Mouse (Mus musculus): Measurements from ENCODE around the gene Tmem100. TPM values are rescaled to one million over a fixed set of nuclear protein-coding genes. Genes with fewer than 3 reads are reported as not detected.

Gene Tmem100
- polyA plus RNA-seq, 1 experiment from 2014 or later = 7.7 TPM

DNA sequence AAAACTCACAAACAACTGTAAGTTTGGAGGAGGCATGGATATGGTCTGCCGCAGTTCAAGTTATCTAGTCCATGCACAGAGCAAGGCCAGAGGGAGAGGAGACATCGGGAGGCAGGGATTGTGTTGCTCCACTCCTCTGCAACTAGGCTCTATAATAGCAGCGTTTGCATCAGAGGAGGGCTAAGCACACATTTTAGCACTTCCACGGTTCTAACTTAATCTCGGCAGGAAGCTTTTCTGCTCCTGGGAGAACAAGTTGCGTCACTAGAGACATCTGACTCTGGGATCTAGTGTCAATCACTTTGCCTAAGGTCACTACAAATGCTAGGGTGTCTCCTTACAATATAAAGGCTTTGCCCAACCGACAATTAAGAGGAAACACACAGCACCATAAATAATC lies 16.1 kb downstream of the Tmem100 start:
- WGBS = 37% methylated on average over 7 of the region's 7 CpGs
- DNase-seq (ENCODE audit: low spot score) = no peak
- no peaks in the 10 kb centered on the region for H3K36me3 ChIP-seq (replicated peaks)
- H3K9me3 ChIP-seq = no peaks in the 10 kb centered on the region
- no peaks in the 10 kb centered on the region for H3K27me3 ChIP-seq (replicated peaks; ENCODE audit: low read depth, poor library complexity, severe bottlenecking)
- H3K4me1 ChIP-seq = peaks cover 14% of the 10 kb centered on the region
- no peak overlapping the region for H3K4me3 ChIP-seq
- H3K27ac ChIP-seq (replicated peaks) = no peak overlapping the region

DNA sequence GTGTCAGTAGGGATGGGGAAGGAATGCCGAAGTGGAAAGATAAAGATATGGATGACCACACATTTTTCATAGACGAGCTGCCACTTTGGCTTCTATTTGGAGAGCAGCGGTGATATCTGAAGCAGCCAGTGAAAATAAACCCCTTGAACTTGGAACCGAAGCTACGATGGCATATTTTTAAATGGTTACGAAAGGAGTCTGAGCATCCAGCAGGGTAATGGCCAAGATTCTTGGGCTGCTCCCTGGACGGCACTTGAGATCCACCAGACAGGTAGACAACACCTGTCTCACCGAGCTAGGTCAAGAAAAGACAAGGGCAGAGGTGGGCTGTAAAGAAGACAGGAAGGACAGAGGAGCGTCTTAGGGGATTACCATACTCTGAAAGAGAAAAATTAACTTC lies 17.1 kb downstream of the Tmem100 start:
- no peaks in the 10 kb centered on the region for H3K9me3 ChIP-seq
- WGBS = 89% methylated on average over 9 of the region's 9 CpGs
- H3K4me1 ChIP-seq = peaks cover 14% of the 10 kb centered on the region

DNA sequence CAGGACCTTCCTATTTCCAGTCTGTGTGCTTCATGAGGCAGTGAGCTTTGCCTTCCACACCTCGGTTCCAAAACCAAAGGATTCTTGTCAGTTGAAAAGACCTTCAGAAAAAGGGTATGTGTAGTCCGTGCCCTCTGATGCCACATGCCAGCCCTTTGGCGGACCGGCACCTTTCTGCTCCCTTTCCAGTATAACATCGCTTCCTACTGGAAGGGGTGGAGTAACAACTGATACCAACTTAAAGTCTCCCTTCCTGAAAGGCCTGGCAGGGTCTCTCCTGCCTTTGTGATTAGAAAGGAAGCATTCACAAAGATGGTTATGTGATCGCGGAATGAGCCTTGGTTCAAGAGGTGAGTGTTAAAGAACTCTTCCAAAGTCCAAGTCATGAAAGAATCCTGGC lies 19.9 kb downstream of the Tmem100 start:
- no peak for DNase-seq (ENCODE audit: low spot score)
- Histone ChIP-seq H3K36me3 (replicated peaks) (no peaks in the 10 kb centered on the region), H3K4me1 (peaks cover 31% of the 10 kb centered on the region)

More for the DNA sequence above, 17.1 kb downstream of the Tmem100 start:
- no peak overlapping the region for H3K4me3 ChIP-seq
- DNase-seq (ENCODE audit: low spot score) = no peak
- H3K36me3 ChIP-seq (replicated peaks) = no peaks in the 10 kb centered on the region
- H3K27ac ChIP-seq (replicated peaks) = no peak overlapping the region
- H3K27me3 ChIP-seq (replicated peaks; ENCODE audit: low read depth, poor library complexity, severe bottlenecking) = no peaks in the 10 kb centered on the region

GRCm38 (mm10) chr11:90052785-90053184 lies 22.6 kb downstream of the Tmem100 start:
- Histone ChIP-seq H3K36me3 (replicated peaks) (no peaks in the 10 kb centered on the region), H3K9me3 (no peaks in the 10 kb centered on the region), H3K27ac (replicated peaks) (no peak overlapping the region), H3K4me3 (no peak overlapping the region), H3K27me3 (replicated peaks; ENCODE audit: low read depth, poor library complexity, severe bottlenecking) (no peaks in the 10 kb centered on the region), H3K4me1 (peaks cover 30% of the 10 kb centered on the region)
- WGBS = 73% methylated on average over 7 of the region's 7 CpGs
- DNase-seq (ENCODE audit: low spot score) = no peak

More for the DNA sequence above, 19.9 kb downstream of the Tmem100 start:
- no peak overlapping the region for H3K27ac ChIP-seq (replicated peaks)
- H3K27me3 ChIP-seq (replicated peaks; ENCODE audit: low read depth, poor library complexity, severe bottlenecking) = no peaks in the 10 kb centered on the region
- 91% methylated on average over 7 of the region's 7 CpGs for WGBS
- H3K9me3 ChIP-seq = no peaks in the 10 kb centered on the region
- no peak overlapping the region for H3K4me3 ChIP-seq

GRCm38 (mm10) chr11:90053820-90054219 lies 23.7 kb downstream of the Tmem100 start:
- no peak for DNase-seq (ENCODE audit: low spot score)
- WGBS = 67% methylated on average over 4 of the region's 4 CpGs
- H3K9me3 ChIP-seq = no peaks in the 10 kb centered on the region
- H3K27ac ChIP-seq (replicated peaks) = no peak overlapping the region
- no peak overlapping the region for H3K4me3 ChIP-seq
- no peaks in the 10 kb centered on the region for H3K36me3 ChIP-seq (replicated peaks)
- peaks cover 24% of the 10 kb centered on the region for H3K4me1 ChIP-seq
- H3K27me3 ChIP-seq (replicated peaks; ENCODE audit: low read depth, poor library complexity, severe bottlenecking) = no peaks in the 10 kb centered on the region

DNA sequence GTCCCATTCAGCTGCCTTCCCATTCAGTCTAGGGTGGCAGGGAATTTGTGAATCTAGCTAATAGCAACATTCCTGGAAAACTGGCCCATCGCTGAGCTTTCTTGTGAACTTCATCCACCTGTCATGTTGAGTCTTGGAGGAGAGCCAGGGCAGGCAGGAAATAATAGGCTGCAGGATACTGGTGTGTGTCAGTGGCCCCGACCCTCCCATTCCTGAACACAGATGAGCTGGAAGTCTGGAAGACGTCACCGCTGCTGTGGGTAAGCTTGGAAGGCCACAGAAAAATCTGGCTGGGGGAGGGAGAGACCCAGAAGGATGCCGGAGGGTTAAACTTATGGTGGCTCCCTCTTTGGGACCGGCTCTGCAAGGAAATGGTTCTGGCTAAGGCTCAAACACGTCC lies 24.3 kb downstream of the Tmem100 start:
- Histone ChIP-seq H3K4me1 (peaks cover 24% of the 10 kb centered on the region), H3K36me3 (replicated peaks) (no peaks in the 10 kb centered on the region), H3K27ac (replicated peaks) (no peak overlapping the region), H3K27me3 (replicated peaks; ENCODE audit: low read depth, poor library complexity, severe bottlenecking) (no peaks in the 10 kb centered on the region), H3K4me3 (no peak overlapping the region), H3K9me3 (peaks cover 2% of the 10 kb centered on the region; the same call in 1 of the 2 replicates)
- peak; percentile 28 for DNase-seq (ENCODE audit: low spot score)
- 74% methylated on average over 7 of the region's 7 CpGs for WGBS

GRCm38 (mm10) chr11:90057070-90057469 lies 26.9 kb downstream of the Tmem100 start:
- peaks cover 4% of the 10 kb centered on the region; the same call in 1 of the 2 replicates for H3K9me3 ChIP-seq
- H3K36me3 ChIP-seq (replicated peaks) = no peaks in the 10 kb centered on the region
- no peak overlapping the region for H3K27ac ChIP-seq (replicated peaks)
- 63% methylated on average over 2 of the region's 2 CpGs for WGBS
- H3K4me3 ChIP-seq = no peak overlapping the region
- H3K27me3 ChIP-seq (replicated peaks; ENCODE audit: low read depth, poor library complexity, severe bottlenecking) = no peaks in the 10 kb centered on the region
- peaks cover 24% of the 10 kb centered on the region for H3K4me1 ChIP-seq
- DNase-seq (ENCODE audit: low spot score) = peak; percentile 25

GRCm38 (mm10) chr11:90059241-90059640 lies 29.1 kb downstream of the Tmem100 start:
- H3K27ac ChIP-seq (replicated peaks) = no peak overlapping the region
- no peak for DNase-seq (ENCODE audit: low spot score)
- H3K4me1 ChIP-seq = peaks cover 12% of the 10 kb centered on the region
- no peak overlapping the region for H3K4me3 ChIP-seq
- H3K9me3 ChIP-seq = peaks cover 4% of the 10 kb centered on the region; the same call in 1 of the 2 replicates
- no peaks in the 10 kb centered on the region for H3K36me3 ChIP-seq (replicated peaks)
- no peaks in the 10 kb centered on the region for H3K27me3 ChIP-seq (replicated peaks; ENCODE audit: low read depth, poor library complexity, severe bottlenecking)

- WGBS = 87% methylated on average over 3 of the region's 3 CpGs
- Histone ChIP-seq H3K4me1 (peaks cover 15% of the 10 kb centered on the region), H3K36me3 (replicated peaks) (no peaks in the 10 kb centered on the region), H3K4me3 (no peak overlapping the region), H3K27ac (replicated peaks) (no peak overlapping the region), H3K9me3 (peaks cover 4% of the 10 kb centered on the region; the same call in 1 of the 2 replicates), H3K27me3 (replicated peaks; ENCODE audit: low read depth, poor library complexity, severe bottlenecking) (no peaks in the 10 kb centered on the region)
- no peak for DNase-seq (ENCODE audit: low spot score)
Measured at GRCm38 (mm10) chr11:90062657-90063056, 32.5 kb downstream of the Tmem100 start.

DNA sequence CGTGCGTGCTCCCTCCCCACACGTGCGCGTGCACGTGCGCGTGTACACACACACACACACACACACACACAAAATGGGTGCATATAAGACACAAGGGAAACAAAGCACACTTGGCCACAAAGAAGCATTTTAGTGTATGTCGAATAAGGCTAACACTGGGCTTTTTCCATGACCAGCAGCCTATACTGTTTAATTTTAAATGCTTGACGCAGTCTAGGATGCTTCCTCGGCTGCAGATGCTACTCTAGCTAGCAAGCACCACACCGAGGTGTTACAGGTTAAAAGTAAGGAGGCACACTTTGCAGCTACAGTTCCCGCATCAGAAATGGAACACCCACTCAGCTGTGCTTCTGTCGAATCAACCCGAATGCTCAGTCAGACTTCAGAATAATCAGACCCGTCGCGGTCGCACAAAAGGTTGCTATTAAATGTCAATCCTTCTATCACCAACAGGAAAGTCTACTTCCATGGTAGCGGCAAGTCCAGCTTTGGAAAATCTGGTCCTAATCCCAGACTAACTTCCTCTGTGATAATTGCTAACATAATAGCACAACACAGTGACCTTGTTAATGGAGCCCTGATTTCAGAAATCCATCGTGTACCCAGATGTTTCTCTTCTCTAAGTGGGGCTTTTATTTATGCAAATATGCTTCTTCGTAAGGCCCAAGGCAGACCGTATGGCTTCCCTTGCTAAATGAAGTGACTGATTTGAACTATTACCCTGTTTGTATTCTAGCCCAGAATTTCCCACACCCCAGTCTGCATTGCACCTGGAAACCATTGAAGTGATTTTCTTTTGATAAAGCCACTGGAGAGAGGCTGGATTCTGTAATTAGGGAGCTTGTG lies 36.5 kb downstream of the Tmem100 start:
- Histone ChIP-seq H3K36me3 (replicated peaks) (no peaks in the 10 kb centered on the region), H3K4me1 (peaks cover 17% of the 10 kb centered on the region), H3K27me3 (replicated peaks; ENCODE audit: low read depth, poor library complexity, severe bottlenecking) (no peaks in the 10 kb centered on the region), H3K27ac (replicated peaks) (peak overlapping the region; percentile 12; the same call in 1 of the 2 replicates), H3K4me3 (peak overlapping the region; percentile 13; the same call in 1 of the 2 replicates), H3K9me3 (no peaks in the 10 kb centered on the region)
- WGBS = 64% methylated on average over 23 of the region's 23 CpGs
- DNase-seq (ENCODE audit: low spot score) = peak; percentile 52

- peak; percentile 39 for DNase-seq (ENCODE audit: low spot score)
- Histone ChIP-seq H3K36me3 (replicated peaks) (no peaks in the 10 kb centered on the region), H3K4me3 (no peak overlapping the region), H3K9me3 (no peaks in the 10 kb centered on the region), H3K27ac (replicated peaks) (no peak overlapping the region; the same call in 1 of the 2 replicates), H3K4me1 (peaks cover 27% of the 10 kb centered on the region), H3K27me3 (replicated peaks; ENCODE audit: low read depth, poor library complexity, severe bottlenecking) (no peaks in the 10 kb centered on the region)
- 35% methylated on average over 9 of the region's 9 CpGs for WGBS
Measured at GRCm38 (mm10) chr11:90071747-90072146, 41.6 kb downstream of the Tmem100 start.

DNA sequence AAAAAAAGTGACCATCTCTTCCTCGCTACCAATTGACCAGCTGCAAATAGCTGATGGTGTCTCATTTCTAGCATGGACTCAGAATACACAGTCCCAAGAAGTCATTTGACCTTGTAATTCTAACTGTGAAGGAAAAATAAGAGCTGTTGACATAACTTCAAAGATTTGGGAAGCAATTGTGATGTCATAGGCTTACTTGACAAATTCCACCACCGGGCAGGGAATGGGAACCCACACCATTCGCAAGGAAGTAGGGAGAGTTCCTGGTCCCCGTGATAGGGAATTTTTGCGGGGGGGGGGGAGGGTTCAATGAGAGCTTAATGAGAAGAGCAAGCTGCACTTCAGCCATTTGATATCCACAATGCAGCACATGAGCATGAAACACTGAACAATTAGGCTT lies 43.1 kb downstream of the Tmem100 start:
- Histone ChIP-seq H3K27ac (replicated peaks) (no peak overlapping the region), H3K27me3 (replicated peaks; ENCODE audit: low read depth, poor library complexity, severe bottlenecking) (no peaks in the 10 kb centered on the region), H3K4me1 (peaks cover 20% of the 10 kb centered on the region), H3K9me3 (no peaks in the 10 kb centered on the region), H3K36me3 (replicated peaks) (no peaks in the 10 kb centered on the region), H3K4me3 (no peak overlapping the region)
- DNase-seq (ENCODE audit: low spot score) = no peak
- WGBS = 61% methylated on average over 5 of the region's 5 CpGs

GRCm38 (mm10) chr11:90076666-90077065 lies 46.5 kb downstream of the Tmem100 start:
- no peak for DNase-seq (ENCODE audit: low spot score)
- 88% methylated on average over 3 of the region's 3 CpGs for WGBS
- Histone ChIP-seq H3K4me3 (no peak overlapping the region), H3K4me1 (peaks cover 18% of the 10 kb centered on the region), H3K27me3 (replicated peaks; ENCODE audit: low read depth, poor library complexity, severe bottlenecking) (no peaks in the 10 kb centered on the region), H3K9me3 (no peaks in the 10 kb centered on the region), H3K36me3 (replicated peaks) (no peaks in the 10 kb centered on the region), H3K27ac (replicated peaks) (no peak overlapping the region)
